Mouse (Mus musculus): ENCODE data around the gene Clic3.

Clic3 gene

GRCm38 (mm10) chr2:25442682-25443081 is 14.0 kb upstream of the Clic3 start:
- DNase-seq (ENCODE audit: low spot score in 2 of 2), result no peak

GRCm38 (mm10) chr2:25450853-25451647 is 5.6 kb upstream of the Clic3 start:
- no peak for DNase-seq (ENCODE audit: low spot score in 2 of 2)

- DNase-seq (ENCODE audit: low spot score in 2 of 2), result no peak
Observed at GRCm38 (mm10) chr2:25452951-25453350, 3.7 kb upstream of the Clic3 start.

- no peak for DNase-seq (ENCODE audit: low spot score in 2 of 2)
Observed at GRCm38 (mm10) chr2:25457022-25457896, 621 bp downstream of the Clic3 start.

- no peak for DNase-seq (ENCODE audit: low spot score in 2 of 2)
Observed at GRCm38 (mm10) chr2:25458911-25459310, 2.3 kb downstream of the Clic3 start.

GRCm38 (mm10) chr2:25460135-25460534 is 3.5 kb downstream of the Clic3 start:
- no peak for DNase-seq (ENCODE audit: low spot score in 2 of 2)

GRCm38 (mm10) chr2:25460551-25461309 is 4.1 kb downstream of the Clic3 start, which contains the start of gene Paxx:
TSS of gene Paxx (minus strand) at chr2:25461094.
- peak; percentile 83 to 91 for DNase-seq (ENCODE audit: low spot score in 2 of 2)

GRCm38 (mm10) chr2:25461407-25461806 is 4.8 kb downstream of the Clic3 start:
- DNase-seq (ENCODE audit: low spot score in 2 of 2), result no peak

GRCm38 (mm10) chr2:25463630-25464029 is 7.0 kb downstream of the Clic3 start:
- DNase-seq (ENCODE audit: low spot score in 2 of 2), result no peak

GRCm38 (mm10) chr2:25465256-25465655 is 8.6 kb downstream of the Clic3 start:
- no peak for DNase-seq (ENCODE audit: low spot score in 2 of 2)

- DNase-seq (ENCODE audit: low spot score in 2 of 2), result no peak
Observed at GRCm38 (mm10) chr2:25465816-25466635, 9.4 kb downstream of the Clic3 start.

GRCm38 (mm10) chr2:25467606-25468303 is 11.1 kb downstream of the Clic3 start:
- DNase-seq (ENCODE audit: low spot score in 2 of 2), result no peak

GRCm38 (mm10) chr2:25468962-25469915 is 12.6 kb downstream of the Clic3 start:
- DNase-seq (ENCODE audit: low spot score in 2 of 2), result no peak

GRCm38 (mm10) chr2:25469969-25470368 is 13.3 kb downstream of the Clic3 start, which contains the start of gene Ptgds:
TSS of gene Ptgds (minus strand) at chr2:25470046.
- DNase-seq (ENCODE audit: low spot score in 2 of 2), result no peak

- DNase-seq (ENCODE audit: low spot score in 2 of 2), result no peak
Observed at GRCm38 (mm10) chr2:25472550-25472949, 15.9 kb downstream of the Clic3 start.

GRCm38 (mm10) chr2:25477541-25477940 is 20.9 kb downstream of the Clic3 start:
- DNase-seq (ENCODE audit: low spot score in 2 of 2), result no peak

- no peak for DNase-seq (ENCODE audit: low spot score in 2 of 2)
Observed at GRCm38 (mm10) chr2:25477967-25478675, 21.5 kb downstream of the Clic3 start.

- no peak for DNase-seq (ENCODE audit: low spot score in 2 of 2)
Observed at GRCm38 (mm10) chr2:25479551-25480311, 23.1 kb downstream of the Clic3 start.

Data from frontal cortex, postnatal 25 days (tissue).